Mouse (Mus musculus): Measurements from ENCODE around the gene Bckdhb.
"Not testable (repeated sequence)": the region's sequence is repeated elsewhere in the genome, so short reads cannot be mapped to it uniquely, and the experiment has no call there.

GRCm38 (mm10) chr9:84018141-84018540, 93.2 kb downstream of the Bckdhb start:
- not testable (repeated sequence) for TF ChIP-seq CTCF, POLR2A (IDR thresholded peaks at IDR 0.05; ENCODE audit: insufficient read depth, low read depth, low read length)

Data from olfactory bulb, adult 2 months (tissue).